Mouse (Mus musculus) spleen, adult 2 months (tissue): ENCODE measurements around the gene Npr2.

Experiments used
- CTCF ChIP-seq: fragments of 200-500 bp; IDR thresholded peaks from 2 replicates; pipeline ENCODE4 v1.5.1; 2011; ENCODE audit warnings: mild to moderate bottlenecking, inconsistent platforms; ENCODE audit not compliant: insufficient read depth, insufficient read length, insufficient replicate concordance; ENCODE audit errors: extremely low read depth
- POLR2A ChIP-seq: fragments of 200-500 bp; IDR thresholded peaks from 2 replicates; pipeline ENCODE4 v1.6.1; 2011; ENCODE audit warnings: low read depth, low read length, inconsistent platforms

- no peak for TF ChIP-seq POLR2A
- TF ChIP-seq CTCF = no peak
Measured at GRCm38 (mm10) chr4:43700707-43701106, 69.0 kb downstream of the Npr2 start, which contains the start of gene Olfr70.
